Mouse (Mus musculus): Measurements from ENCODE around the gene Sipa1l1.

Sipa1l1 gene

DNA sequence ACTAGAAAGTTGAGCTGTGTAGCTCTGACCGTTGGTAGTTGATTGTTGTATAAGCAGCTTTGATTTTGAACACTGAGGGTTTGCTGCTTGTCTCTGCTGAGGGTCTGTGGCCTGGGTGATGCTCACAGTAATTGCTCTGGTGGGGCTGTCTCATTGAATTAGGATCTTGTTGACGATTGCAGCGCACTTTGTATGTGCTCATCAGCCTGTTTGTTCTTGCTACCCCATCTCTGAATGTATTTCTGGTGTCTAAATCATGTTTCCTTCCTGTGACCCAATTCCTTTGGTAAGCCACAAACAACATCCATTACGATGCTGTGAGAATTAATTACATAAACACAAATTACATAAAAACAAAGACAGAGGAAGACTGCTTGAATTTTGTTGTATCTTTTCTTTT, 39.5 kb downstream of the Sipa1l1 start:
- no peak for DNase-seq (ENCODE audit: low spot score in 2 of 2)

DNA sequence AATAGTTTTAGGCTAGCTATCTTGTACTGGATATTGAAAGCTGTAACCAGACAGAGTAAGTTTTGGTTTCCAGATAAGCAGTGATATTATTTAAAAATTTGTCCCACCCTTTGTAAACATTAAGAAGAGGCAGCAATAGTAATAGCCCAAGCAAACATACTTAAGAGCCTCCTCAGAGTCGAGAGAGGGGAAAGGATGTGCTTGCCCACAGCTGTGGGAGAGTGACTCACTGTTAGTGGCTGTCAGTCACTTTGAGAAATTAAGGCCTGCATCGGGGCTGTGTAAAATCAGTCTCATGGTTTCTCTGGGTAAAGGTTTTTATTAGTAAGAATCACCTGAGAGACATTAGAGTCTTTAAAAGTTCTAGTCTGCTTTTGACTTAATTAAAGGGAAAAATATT, 40.6 kb downstream of the Sipa1l1 start:
- DNase-seq (ENCODE audit: low spot score in 2 of 2): no peak

DNA sequence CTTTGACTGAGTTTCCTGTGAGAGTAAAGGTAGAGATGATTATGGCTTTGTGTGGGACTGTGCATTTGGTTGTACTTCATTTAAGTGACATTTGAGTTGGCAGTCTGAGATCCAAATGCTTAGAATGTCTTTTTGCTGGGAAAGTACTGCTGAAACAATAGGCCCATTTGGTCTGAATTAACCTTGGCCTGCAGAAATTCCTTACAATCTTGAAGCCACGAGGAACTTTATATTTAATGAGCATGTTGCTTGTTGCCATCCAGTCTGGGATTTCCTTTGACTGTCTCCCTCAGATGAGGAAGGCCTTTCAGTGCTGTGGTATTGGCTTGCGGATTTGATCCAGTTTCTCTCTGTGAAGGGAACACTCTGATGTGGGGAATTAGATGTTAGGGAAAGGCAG, 43.9 kb downstream of the Sipa1l1 start:
- no peak for DNase-seq (ENCODE audit: low spot score in 2 of 2)

DNA sequence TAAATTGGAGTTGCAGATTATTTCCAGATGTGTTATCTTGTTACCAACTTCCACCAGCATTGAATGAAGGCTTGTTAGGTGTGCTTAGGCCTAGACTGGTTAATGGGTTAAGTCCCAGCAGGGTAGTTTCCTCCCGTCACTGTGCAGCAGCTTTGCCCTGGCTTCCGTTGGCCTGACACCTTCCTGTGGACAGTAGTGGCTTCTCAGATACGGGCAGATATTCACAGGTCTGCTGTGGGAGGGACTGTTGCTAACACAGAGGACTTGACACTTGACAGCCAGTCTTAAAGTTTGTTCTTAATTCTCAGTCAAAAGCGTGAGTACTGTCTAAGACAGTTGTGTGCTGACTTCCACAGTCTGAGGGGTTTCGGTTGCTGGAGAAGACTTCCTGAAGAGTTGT, 45.8 kb downstream of the Sipa1l1 start:
- DNase-seq (ENCODE audit: low spot score in 2 of 2): no peak

DNA sequence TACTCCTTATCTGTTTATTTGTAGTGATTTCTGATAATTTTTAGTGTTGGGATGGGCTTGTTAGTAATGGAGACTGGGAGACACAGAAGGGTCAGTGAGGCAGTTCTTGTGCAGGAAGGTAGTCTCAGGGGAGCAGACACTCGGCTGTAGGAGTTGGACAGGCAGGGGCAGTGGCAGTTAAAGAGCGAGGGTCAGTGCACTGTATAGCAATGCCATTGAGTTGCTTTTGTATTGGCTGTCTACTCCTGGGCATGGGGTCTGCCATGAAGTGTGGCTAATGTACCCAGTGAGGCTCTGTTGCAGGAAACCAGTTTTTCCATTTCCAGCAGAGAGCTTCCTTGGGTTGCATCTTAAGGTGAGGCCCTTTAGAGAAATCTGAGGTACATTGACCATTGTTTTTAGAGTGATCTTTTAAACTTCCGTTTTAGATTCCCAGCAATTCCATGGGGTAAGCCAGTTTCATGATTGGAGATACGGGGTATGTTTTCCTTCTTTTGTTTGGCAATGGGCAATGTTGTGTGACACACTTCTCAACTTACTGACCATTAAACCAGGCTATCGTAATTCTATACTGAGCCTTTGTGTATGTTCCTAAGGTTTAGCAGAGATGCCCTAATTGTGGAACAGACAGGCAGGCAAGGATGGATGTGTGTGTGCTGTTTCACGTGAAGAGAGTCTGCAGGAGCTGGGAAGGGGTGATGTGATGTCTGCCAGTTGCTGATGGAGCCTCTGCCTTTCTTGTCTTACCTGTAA, 47.9 kb downstream of the Sipa1l1 start:
- DNase-seq (ENCODE audit: low spot score in 2 of 2): no peak

DNA sequence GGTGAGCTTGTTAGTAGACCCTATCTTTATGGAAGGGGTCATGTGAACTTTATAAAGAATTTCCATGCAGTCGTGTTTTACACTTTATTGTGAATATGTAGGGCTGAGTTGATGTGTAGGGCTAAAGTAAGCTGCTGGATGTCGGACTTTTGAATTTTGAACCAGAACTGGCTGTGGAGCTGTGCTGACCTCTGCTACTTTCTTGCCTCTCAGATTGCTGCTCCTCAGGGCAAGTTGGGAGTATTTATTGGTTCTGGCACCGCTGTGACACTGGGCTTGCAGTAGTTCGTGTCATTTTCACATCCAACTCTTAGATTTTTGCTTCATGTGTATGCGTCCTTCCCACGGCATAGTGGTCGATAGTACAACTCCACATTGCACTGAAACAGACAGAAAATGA, 49.1 kb downstream of the Sipa1l1 start:
- no peak for DNase-seq (ENCODE audit: low spot score in 2 of 2)

DNA sequence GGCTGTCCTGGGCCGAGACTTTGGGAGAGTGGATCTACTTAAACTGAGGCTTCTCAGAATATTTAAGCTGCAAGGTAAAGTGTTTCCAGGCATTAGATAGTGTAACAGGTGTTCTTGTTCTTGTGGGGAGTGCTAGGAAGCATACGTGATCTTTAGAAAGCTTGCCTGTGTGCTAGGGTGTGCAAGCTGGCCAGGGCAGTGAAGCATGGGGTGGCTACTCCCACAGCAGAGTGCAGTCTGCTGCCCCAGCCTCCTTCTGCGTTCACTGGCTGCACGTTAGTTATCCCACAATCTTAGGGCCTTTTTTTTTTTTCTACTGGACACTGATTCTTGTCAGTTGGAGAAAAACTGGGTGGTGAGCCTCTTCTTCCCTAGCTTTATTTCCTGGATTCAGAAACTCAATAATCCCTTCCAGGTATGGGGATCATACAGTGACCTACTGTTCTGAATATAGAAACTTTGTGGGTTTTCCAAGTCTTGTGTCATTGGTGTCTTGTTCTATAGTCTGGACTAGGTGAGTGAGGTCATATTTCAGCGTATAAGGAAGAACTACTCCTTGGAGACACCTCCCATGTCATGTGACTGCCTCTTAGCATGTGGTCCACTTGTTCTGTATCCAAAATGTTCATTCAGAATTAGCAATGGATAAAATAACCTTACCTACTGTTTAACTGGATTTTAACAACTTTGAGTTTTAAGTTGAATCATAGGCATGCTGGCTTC, 51.4 kb downstream of the Sipa1l1 start:
- DNase-seq (ENCODE audit: low spot score in 2 of 2): no peak

DNA sequence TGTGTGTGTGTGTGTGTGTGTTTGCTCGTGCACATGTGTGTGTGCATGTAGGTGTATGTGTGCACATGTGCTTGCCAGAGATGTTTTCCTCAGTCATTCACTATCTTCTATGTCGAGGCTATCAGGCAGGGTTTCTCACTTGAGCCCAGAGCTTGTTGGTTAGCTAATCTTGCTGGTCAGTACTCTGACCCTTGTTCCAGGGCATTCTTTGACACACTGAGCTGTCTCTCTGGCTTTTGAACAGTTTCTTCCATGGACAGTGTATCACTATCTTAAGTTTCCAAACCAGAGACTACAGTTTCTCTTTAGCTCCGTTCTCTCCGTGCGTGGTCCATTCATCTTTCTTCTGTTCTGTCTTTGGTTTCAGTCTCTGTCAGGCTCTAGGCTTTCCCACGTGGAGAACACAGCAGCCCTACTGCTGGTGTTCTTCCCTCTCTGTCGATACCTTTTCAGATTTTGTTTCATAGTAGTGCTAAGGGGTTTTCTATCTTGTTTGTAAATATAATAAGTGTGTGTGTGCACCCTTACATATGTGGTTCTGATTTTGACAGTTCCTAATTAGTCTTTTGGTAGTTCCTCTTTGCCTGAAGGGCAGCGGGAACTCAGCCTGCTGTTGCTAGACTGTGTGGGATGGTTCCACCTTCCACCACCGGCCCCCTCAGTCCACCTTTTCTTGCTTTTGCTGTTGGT, 54.2 kb downstream of the Sipa1l1 start:
- DNase-seq (ENCODE audit: low spot score in 2 of 2): no peak

DNA sequence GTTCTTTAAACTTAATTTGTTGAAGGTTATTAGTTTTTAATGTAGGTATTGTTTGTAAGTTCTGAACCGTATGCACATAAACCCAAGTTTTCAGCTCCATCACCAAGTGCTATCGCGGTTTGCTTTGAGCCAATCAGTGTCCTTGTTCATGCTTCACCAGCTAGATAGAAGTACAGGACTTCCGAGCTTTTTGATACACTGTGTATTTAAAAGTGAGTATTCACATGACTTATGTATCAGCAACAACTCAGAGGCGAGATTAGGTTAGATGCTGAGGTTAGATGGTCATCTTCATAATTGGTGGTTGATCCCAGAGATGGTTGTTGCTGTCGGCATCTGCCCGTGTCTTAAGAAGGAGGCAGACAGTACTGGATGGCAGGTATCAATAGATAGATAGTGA, 55.7 kb downstream of the Sipa1l1 start:
- no peak for DNase-seq (ENCODE audit: low spot score in 2 of 2)

DNA sequence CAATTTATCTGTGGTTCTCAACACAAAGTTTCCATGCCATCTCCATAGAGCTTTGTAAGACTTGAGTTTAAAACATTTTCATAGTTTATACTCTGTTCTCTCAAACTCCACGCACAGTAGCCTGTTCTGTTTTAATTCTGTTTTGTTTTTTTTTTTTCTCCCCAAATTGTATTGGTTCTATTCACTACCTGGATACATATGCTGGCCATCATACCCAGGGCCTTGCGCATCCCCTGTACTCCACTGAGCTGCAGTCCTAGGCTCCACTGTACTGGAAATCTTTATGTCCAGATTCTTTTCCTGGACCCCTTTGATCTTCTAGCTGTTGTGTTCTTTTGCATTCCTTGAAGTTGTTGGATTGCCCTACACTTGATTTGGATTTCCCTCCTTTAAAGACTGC, 56.2 kb downstream of the Sipa1l1 start:
- DNase-seq (ENCODE audit: low spot score in 2 of 2): no peak

DNA sequence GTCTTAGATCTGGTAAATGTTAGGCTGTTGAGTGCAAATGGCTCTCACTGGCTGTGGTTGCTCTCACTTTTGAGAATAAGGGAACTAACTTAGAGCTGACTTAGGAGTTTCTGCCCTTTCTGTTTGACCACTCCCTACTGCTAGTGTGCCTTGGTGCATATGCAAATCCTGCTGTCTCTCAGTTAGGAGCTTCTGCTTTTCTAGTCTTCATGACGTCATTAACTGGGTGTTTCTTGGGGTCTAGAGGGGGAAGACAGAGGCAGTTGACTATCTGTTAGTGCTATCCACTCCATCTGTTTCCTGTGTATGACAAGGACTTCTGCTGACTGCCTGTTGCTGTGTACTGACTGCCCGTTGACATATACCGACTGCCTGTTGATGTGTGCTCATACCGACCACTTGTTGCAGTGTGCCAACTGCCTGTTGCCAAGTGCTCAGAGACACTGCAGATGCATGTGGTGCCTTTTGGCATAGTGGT, 56.7 kb downstream of the Sipa1l1 start:
- no peak for DNase-seq (ENCODE audit: low spot score in 2 of 2)

DNA sequence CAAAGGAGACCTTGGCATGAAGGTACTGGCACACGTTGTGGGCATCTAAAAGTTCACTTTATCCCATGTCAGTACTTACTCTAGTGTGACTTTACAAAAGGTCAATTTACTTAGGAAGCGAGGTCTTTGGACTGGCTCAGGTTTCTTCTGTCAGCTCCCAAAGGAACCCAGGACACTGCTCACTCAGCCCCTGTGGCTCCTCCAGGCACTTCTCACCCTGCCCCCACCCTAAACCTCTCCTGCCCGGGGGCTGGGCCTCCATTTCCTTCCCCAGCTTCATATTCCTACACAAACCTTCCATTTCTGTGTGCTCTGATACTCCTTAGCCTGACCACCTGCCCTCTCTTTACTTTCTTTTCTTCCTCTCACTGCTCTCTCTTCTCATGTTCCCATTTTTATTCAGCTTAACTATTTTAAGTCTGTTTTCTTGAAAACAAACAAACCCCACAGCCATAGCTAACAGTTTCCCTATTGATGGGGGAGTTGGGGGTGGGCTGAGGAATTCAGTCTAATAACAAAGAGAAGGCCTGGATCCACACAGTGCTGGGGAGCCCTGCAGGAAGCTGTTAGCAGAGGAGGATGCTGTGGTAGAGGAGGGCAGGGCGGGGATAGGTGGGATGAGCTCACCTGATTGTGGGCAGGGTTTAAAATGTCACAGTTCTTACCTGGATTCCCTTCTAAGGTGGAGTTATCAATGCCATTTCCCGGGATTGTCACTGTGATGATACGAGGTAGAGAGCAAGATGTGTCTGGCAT, 57.4 kb downstream of the Sipa1l1 start:
- DNase-seq (ENCODE audit: low spot score in 2 of 2): no peak

DNA sequence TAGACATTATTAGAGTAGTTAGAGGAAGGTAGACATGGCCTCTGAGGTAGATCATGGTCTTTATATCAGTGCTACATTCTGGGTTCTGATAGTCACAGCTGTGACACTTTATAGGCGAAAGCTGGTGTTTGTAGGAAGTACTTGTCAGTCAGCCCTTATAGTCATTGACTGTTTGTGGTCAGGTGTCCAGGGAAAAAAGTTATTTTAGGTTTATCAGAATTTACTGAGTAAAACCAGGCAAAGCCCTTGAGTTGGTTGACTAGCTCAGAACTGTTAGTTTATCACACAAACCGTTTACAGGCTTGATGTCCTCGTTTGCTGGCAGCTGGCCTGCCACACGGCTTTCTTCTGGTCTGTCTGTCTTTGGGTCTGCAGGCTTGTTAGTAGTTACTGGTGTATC, 61.0 kb downstream of the Sipa1l1 start:
- no peak for DNase-seq (ENCODE audit: low spot score in 2 of 2)

DNA sequence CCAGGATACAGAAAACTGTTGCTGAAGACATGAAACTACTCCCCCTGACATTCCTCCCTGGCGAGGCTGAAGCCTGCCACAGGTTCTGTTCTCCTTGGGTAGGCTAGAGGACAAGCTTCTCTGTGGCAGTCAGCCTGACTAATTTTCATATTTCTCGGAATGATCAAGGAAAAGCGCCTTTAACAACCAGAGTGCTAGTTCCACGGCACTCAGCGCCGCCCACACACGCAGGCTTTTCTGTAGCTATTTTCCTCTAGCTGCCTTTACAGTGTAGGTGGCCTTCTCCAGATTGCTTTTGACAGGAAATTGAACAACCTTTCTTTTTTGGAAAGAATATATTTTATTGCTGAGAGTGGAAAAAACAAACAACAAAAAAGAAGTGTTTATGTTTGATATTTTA, 62.1 kb downstream of the Sipa1l1 start:
- DNase-seq (ENCODE audit: low spot score in 2 of 2): peak; percentile 86 to 87

DNA sequence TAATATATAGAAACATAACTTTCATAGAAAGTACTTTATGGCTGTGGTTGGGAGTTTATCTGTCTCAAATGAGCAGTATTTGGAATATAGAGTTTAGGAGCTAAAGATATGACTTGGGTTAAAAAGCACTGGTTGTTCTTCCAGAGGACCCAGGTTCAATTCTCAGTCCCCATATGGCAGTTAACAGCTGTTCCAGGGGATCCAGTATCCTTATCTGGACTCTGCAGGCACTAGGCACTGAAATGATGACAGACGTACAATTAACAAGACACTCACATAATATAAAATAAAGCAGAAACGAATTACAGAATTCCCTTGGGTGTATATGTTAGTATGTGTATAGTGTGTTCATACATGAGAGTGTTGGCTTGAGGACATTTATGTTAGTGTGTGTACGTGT, 64.1 kb downstream of the Sipa1l1 start:
- no peak for DNase-seq (ENCODE audit: low spot score in 2 of 2)

DNA sequence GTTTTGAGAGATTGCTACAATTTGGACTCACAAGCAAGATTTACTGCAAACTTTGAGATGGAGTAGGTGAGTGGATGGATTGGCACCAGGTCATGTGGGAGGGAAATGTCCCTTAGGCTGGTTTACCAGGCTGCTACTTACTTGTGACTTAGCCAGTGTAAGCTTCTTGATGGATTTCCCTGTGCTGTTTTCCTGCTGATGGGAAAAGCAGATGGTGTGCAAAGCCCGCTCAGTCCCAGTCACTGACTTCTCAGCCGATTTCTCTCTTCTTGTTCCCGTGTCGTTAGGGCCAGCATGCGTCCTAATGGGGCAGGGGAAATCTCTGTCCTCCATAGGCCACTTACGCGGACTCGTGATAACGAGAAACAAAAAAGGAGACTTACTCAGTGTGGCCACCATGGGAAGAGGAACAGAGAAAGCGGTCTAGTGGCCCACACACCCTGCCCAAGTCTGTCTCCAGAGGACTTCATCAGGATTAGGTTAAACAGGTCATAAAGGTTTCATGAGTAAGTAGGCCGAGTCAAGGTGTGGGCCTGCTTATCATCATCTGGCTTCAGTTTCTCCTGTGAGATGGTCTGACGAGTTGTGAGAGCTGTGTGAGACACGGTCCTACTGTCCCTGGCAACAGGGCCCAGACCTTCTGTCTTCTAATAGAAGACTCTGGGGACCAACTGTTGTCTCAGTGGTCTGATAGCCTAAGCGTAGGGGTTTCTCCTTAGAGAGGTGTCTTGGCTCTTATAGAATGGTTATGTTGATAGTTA, 65.5 kb downstream of the Sipa1l1 start:
- no peak for DNase-seq (ENCODE audit: low spot score in 2 of 2)

DNA sequence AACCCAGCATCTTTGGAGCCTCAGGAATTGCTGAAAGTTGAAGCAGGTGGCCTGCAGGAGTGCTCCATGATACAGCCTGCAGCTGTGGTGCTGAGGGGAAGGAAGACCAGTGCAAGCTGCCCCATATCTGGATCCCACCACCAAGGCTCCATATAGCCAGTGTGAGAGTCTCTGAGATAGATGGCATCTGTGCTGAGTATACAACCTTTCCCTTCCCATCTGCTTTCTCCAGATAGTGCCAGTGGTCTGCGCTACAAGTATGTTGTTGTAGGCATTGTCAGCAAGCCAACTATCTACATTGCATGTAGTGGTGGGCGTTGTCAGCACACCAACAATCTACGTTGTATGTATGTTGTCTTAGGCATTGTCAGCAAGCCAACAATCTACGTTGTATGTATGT, 68.0 kb downstream of the Sipa1l1 start:
- no peak for DNase-seq (ENCODE audit: low spot score in 2 of 2)

DNA sequence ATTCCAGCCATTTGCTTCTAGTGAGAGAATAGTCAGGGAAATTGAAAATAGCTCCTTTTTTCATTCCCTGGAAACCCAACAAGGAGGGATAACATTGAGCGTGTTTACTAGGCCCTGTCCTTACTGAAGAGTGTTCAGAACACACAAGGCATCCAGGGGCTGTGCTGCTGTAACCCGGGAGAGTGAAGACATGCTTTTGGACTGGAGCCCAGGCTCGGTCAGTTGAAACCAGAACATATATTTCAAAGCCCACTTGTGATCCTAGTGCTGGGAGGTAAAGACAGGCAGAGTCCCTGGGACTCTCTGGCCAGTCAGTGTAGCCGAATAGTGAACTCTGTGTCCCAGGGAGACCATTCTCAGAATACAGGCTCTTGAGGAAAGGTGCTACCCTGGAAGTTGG, 68.8 kb downstream of the Sipa1l1 start:
- DNase-seq (ENCODE audit: low spot score in 2 of 2): no peak

DNA sequence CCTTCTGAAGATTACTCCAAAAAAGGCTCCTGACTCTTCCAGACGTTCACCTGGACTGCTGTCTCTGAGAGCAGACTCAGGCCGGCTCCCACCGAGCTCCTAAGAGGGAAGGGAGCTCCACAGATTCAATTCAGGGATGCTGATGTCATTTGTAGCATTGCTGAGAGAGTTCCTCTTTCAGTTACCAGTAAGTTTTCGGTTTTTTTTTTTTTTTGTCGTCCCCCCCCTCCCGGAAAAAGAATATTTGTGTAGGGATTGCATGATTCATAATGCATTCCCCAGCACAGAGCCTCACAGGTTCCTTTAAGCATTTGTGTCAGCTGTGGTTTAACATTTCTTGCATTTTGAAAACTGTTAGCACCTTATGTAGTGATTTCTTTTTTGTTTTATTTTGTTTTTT, 71.6 kb downstream of the Sipa1l1 start:
- no peak for DNase-seq (ENCODE audit: low spot score in 2 of 2)

DNA sequence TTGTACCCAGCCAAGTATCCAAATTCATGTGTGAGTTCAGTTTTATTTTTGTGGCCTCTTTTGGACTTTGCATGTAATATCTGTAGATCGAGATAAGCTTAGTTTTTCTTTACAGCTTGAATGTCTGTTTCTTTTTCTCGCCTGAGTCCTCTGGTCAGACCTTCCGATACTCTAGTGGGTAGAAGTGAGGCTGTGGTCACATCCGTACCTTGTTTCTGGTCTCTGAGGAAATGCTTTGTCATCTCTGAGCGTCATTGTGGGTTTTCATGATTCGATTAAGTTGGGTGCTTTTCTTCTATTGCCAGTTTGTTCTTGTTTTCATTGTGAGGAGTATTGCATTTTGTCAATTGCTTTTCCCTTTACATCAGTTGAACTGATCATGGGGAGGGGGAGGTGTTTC, 76.1 kb downstream of the Sipa1l1 start:
- DNase-seq (ENCODE audit: low spot score in 2 of 2): no peak

DNA sequence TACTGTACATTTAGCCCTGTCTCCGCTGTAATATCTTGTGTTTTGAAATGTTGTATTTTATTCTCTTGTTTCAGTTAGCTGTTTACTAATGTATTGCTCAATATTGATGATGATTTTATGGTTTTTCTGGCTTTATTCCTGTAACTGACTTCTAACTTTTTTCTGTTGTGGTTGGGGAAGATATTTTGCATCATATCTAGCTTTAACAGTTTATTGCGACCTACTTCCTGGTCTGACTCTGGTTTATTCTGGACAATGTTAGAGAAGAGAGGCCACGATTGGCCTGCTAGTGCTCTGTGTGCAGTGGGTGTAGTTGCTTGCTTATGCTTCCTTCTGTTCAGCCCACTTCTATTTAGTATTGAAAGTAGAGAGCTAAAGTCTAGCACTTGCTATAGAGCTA, 77.3 kb downstream of the Sipa1l1 start:
- DNase-seq (ENCODE audit: low spot score in 2 of 2): no peak

All from right cerebral cortex, adult 2 months (tissue).